Mouse (Mus musculus) erythroblast, embryonic 14.5 days (primary cell): ENCODE data around the gene BC048562.

Experiments used
- GATA1 ChIP-seq: IDR thresholded peaks from 2 replicates; pipeline ENCODE4 v1.6.1; 2012; ENCODE audit warnings: low read length, inconsistent platforms, mixed read lengths
- TAL1 ChIP-seq: IDR thresholded peaks from 3 replicates; pipeline ENCODE4 v1.6.1; 2012; ENCODE audit warnings: low read length, inconsistent platforms, mixed read lengths

DNA sequence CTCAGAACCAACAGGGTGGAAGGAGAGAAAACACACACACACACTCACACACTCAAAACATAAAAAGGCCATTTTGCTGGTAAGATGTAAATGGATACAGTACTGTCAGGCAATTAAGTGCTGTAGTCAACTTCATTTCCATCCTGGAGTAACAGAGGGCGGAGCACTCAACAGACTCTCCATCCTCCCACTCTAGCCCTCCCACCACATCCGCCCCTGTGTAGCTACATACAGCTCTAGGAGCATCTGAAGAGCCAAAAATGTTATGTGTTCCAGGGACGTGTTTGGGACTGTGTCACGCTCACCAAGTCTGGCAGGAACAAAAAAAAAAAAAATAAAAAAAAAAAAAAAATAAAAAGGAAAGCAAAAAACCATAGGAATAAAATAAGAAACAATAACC, 33.2 kb upstream of the BC048562 start:
- no peak for TF ChIP-seq GATA1
- TF ChIP-seq TAL1, result no peak
